Mouse (Mus musculus): ENCODE results near the gene Polr3h. TPM values are rescaled to one million over a fixed set of nuclear protein-coding genes. Genes with fewer than 3 reads are reported as not detected.

Gene Polr3h
- total RNA-seq, 1 experiment = 83.7 TPM

DNA sequence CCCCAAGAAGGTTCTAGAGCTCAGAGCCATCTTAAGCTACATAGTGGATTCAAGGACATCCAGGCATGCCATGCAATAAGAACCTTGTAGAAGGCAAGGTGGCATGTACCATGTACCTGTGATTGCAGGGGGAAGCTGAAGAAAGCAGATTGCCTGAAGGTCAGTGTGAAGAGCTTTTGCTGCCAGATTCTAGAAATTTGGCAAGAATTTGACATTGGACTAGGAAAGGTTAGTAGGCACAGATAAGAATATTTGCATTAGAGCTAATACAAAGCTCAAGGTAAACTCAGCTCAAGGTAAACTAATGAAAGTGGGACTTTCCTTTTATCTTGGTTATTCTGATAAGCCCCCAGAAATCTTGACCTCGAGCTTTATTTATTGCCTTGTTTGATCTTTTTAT lies 38.2 kb upstream of the Polr3h start:
- in situ Hi-C loops (cut with MboI; ENCODE audit: low sequenced_read_pairs in 2 of 2, unreplicated experiment in 2 of 2) = no loop called here
- 0 out of 2 replicates have a peak, but pooled peaks have one; percentile 29 for TF ChIP-seq ZNF384 (IDR thresholded peaks at IDR 0.05; ENCODE audit: low read depth, low read length)
- no peak for TF ChIP-seq ZC3H11A (IDR thresholded peaks at IDR 0.05; ENCODE audit: borderline replicate concordance, low read depth, low read length)
- DNase-seq (ENCODE audit: low read depth, low spot score) = no peak
- Histone ChIP-seq H3K9ac (ENCODE audit: insufficient read depth, low read depth, low read length, poor library complexity, severe bottlenecking) (no peak overlapping the region), H3K9me3 (ENCODE audit: control insufficient read depth, insufficient read depth, low read depth, low read length) (no peaks in the 10 kb centered on the region), H3K4me3 (ENCODE audit: insufficient read depth in 1 of 2, low read depth in 1 of 2, low read length in 2 of 2, poor library complexity in 1 of 2, severe bottlenecking in 1 of 2) (no peak overlapping the region), H3K4me1 (ENCODE audit: control insufficient read depth in 2 of 2, insufficient read depth in 2 of 2, low read length in 2 of 2, poor library complexity in 1 of 2) (peaks cover 7 to 16% of the 10 kb centered on the region in 2 experiments; a peak in 3 of 4 replicates), H3K27ac (ENCODE audit: insufficient read depth, low read depth, low read length, poor library complexity, severe bottlenecking) (no peak overlapping the region), H3K36me3 (ENCODE audit: control insufficient read depth, insufficient read depth, low read length, poor library complexity, severe bottlenecking) (no peaks in the 10 kb centered on the region)

- Histone ChIP-seq H3K27ac (ENCODE audit: insufficient read depth, low read depth, low read length, poor library complexity, severe bottlenecking) (no peak overlapping the region; the same call in 1 of the 2 replicates), H3K9ac (ENCODE audit: insufficient read depth, low read depth, low read length, poor library complexity, severe bottlenecking) (no peak overlapping the region; the same call in 1 of the 2 replicates), H3K9me3 (ENCODE audit: control insufficient read depth, insufficient read depth, low read depth, low read length) (no peaks in the 10 kb centered on the region), H3K4me3 (ENCODE audit: insufficient read depth in 1 of 2, low read depth in 1 of 2, low read length in 2 of 2, poor library complexity in 1 of 2, severe bottlenecking in 1 of 2) (peak overlapping the region in 1 of 2 experiments; percentile 55; a peak in 3 of 4 replicates), H3K36me3 (ENCODE audit: control insufficient read depth, insufficient read depth, low read length, poor library complexity, severe bottlenecking) (peaks cover 23% of the 10 kb centered on the region), H3K4me1 (ENCODE audit: control insufficient read depth in 2 of 2, insufficient read depth in 2 of 2, low read length in 2 of 2, poor library complexity in 1 of 2) (peaks cover 5 to 15% of the 10 kb centered on the region in 2 experiments; a peak in 3 of 4 replicates)
- in situ Hi-C loops (cut with MboI; ENCODE audit: low sequenced_read_pairs in 2 of 2, unreplicated experiment in 2 of 2) = no loop called here
- DNase-seq (ENCODE audit: low read depth, low spot score) = no peak
- TF ChIP-seq ZNF384 (IDR thresholded peaks at IDR 0.05; ENCODE audit: low read depth, low read length) = no peak
- no peak for TF ChIP-seq ZC3H11A (IDR thresholded peaks at IDR 0.05; ENCODE audit: borderline replicate concordance, low read depth, low read length)
- TF ChIP-seq HCFC1 (IDR thresholded peaks at IDR 0.05; ENCODE audit: borderline replicate concordance, insufficient read depth, low read length) = no peak
- peak; percentile 37; the same call in 1 of the 2 replicates for TF ChIP-seq CHD2 (IDR thresholded peaks at IDR 0.05; ENCODE audit: low read depth, low read length)
- 0 out of 2 replicates have a peak, but pooled peaks have one; percentile 54 for TF ChIP-seq MAFK (IDR thresholded peaks at IDR 0.05; ENCODE audit: insufficient read depth, low read depth, low read length)
Observed at GRCm38 (mm10) chr15:81961078-81961451, 35.0 kb upstream of the Polr3h start.

DNA sequence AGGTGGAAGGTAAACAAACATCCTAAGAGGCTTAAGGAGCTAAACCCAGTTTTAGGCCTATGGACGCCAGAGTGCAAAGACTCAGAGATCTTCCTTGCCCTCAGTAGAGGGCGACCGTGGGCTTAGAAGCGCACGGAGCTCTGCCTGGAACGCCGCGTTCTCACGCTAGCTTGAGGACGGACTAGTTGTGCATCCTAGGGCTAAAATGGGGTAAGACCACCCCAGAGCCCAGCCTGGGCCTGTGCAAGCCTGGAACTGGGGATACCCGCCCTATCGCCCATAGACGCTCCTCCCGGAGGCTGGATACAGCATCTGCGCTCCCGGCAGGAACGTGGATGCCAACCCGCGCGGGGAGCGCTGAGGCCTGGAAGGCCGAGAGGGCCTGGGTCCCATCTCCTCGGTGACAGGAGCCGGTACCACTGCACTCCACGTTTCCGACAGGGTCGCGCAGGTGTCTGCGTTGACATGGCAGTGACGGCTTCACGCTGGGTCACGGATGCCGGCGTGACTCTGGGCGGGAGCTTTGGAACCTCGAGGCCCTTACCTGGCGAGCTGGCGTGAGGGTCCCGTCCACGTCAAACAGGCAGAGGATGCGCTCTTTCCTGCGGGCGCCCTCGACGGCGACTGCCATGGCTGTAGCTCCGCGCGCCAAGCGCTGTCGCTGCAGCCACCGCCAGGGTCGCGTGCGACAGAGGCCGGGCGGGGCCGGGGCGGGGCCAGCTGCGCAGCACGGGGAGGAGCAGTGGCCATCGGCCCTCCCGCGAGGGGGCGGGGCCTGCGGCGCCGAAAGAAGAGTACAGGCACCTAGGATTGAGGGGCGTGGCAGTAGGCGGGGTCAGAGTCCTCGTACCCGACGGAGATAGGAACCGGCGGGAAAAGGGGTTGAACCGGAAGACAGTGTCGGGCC lies 34.4 kb upstream of the Polr3h start, which contains the start of gene Pmm1:
TSS of gene Pmm1 (minus strand) at position 760 of the 907 bp plus-strand sequence.
- Histone ChIP-seq H3K36me3 (ENCODE audit: control insufficient read depth, insufficient read depth, low read length, poor library complexity, severe bottlenecking) (peaks cover 29% of the 10 kb centered on the region), H3K9me3 (ENCODE audit: control insufficient read depth, insufficient read depth, low read depth, low read length) (no peaks in the 10 kb centered on the region), H3K4me3 (ENCODE audit: insufficient read depth in 1 of 2, low read depth in 1 of 2, low read length in 2 of 2, poor library complexity in 1 of 2, severe bottlenecking in 1 of 2) (peak within 1 kb of the TSS; percentile 79 to 98), H3K4me1 (ENCODE audit: control insufficient read depth in 2 of 2, insufficient read depth in 2 of 2, low read length in 2 of 2, poor library complexity in 1 of 2) (peaks cover 5 to 13% of the 10 kb centered on the region in 2 experiments; a peak in 3 of 4 replicates), H3K27ac (ENCODE audit: insufficient read depth, low read depth, low read length, poor library complexity, severe bottlenecking) (peak within 1 kb of the TSS; percentile 62), H3K9ac (ENCODE audit: insufficient read depth, low read depth, low read length, poor library complexity, severe bottlenecking) (peak within 1 kb of the TSS; percentile 79)
- DNase-seq (ENCODE audit: low read depth, low spot score) = peak; percentile 99
- TF ChIP-seq ZC3H11A (IDR thresholded peaks at IDR 0.05; ENCODE audit: borderline replicate concordance, low read depth, low read length) = no peak
- TF ChIP-seq HCFC1 (IDR thresholded peaks at IDR 0.05; ENCODE audit: borderline replicate concordance, insufficient read depth, low read length) = no peak
- TF ChIP-seq MAFK (IDR thresholded peaks at IDR 0.05; ENCODE audit: insufficient read depth, low read depth, low read length) = no peak
- TF ChIP-seq CHD2 (IDR thresholded peaks at IDR 0.05; ENCODE audit: low read depth, low read length) = no peak
- TF ChIP-seq ZNF384 (IDR thresholded peaks at IDR 0.05; ENCODE audit: low read depth, low read length) = no peak
- in situ Hi-C loops (cut with MboI; ENCODE audit: low sequenced_read_pairs in 2 of 2, unreplicated experiment in 2 of 2) = no loop called here

GRCm38 (mm10) chr15:81958906-81959305 lies 32.9 kb upstream of the Polr3h start:
- Histone ChIP-seq H3K9ac (ENCODE audit: insufficient read depth, low read depth, low read length, poor library complexity, severe bottlenecking) (peak overlapping the region; percentile 79; the same call in 1 of the 2 replicates), H3K27ac (ENCODE audit: insufficient read depth, low read depth, low read length, poor library complexity, severe bottlenecking) (no peak overlapping the region; the same call in 1 of the 2 replicates)
- TF ChIP-seq HCFC1 (IDR thresholded peaks at IDR 0.05; ENCODE audit: borderline replicate concordance, insufficient read depth, low read length) (no peak), ZNF384 (IDR thresholded peaks at IDR 0.05; ENCODE audit: low read depth, low read length) (no peak), MAFK (IDR thresholded peaks at IDR 0.05; ENCODE audit: insufficient read depth, low read depth, low read length) (no peak), CHD2 (IDR thresholded peaks at IDR 0.05; ENCODE audit: low read depth, low read length) (no peak), ZC3H11A (IDR thresholded peaks at IDR 0.05; ENCODE audit: borderline replicate concordance, low read depth, low read length) (no peak)

More at GRCm38 (mm10) chr15:81958906-81959305, 32.9 kb upstream of the Polr3h start:
- no peaks in the 10 kb centered on the region for H3K9me3 ChIP-seq (ENCODE audit: control insufficient read depth, insufficient read depth, low read depth, low read length)
- DNase-seq (ENCODE audit: low read depth, low spot score) = no peak
- in situ Hi-C loops (cut with MboI; ENCODE audit: low sequenced_read_pairs in 2 of 2, unreplicated experiment in 2 of 2) = no loop called here
- peak overlapping the region; percentile 79 to 98; a peak in 3 of 4 replicates for H3K4me3 ChIP-seq (ENCODE audit: insufficient read depth in 1 of 2, low read depth in 1 of 2, low read length in 2 of 2, poor library complexity in 1 of 2, severe bottlenecking in 1 of 2)
- peaks cover 5 to 13% of the 10 kb centered on the region in 2 experiments; a peak in 3 of 4 replicates for H3K4me1 ChIP-seq (ENCODE audit: control insufficient read depth in 2 of 2, insufficient read depth in 2 of 2, low read length in 2 of 2, poor library complexity in 1 of 2)
- peaks cover 43% of the 10 kb centered on the region for H3K36me3 ChIP-seq (ENCODE audit: control insufficient read depth, insufficient read depth, low read length, poor library complexity, severe bottlenecking)

Measured in ES-E14 (cell line).